Mouse (Mus musculus) MEL (cell line): Measurements from ENCODE around the gene Braf. TPM values are rescaled to one million over a fixed set of nuclear protein-coding genes. Genes with fewer than 3 reads are reported as not detected.
A peak's percentile ranks its signal among the peaks of the same experiment; 100 is the strongest.

Experiments
- DNase-seq: peaks from one replicate; pipeline ENCODE4 v3.0.0; 2011; ENCODE audit warnings: low read depth, low spot score
- H3K27ac ChIP-seq: 2 replicates; pipeline ENCODE4 v1.5.1; 2012; ENCODE audit warnings: low read depth, mild to moderate bottlenecking, control low read depth, low read length, moderate library complexity; ENCODE audit not compliant: control insufficient read depth
- H3K27me3 ChIP-seq, 2 experiments: fragments of 150-350 bp in 1 of 2; sonication (generic) in 1 of 2; 2 replicates each; pipeline ENCODE4 v1.6.1; 2012; ENCODE audit warnings: low read length in 2 of 2, mild to moderate bottlenecking in 2 of 2, improper control_type of control experiment in 1 of 2, moderate library complexity in 1 of 2; ENCODE audit not compliant: insufficient read depth in 2 of 2, control insufficient read depth in 1 of 2
- H3K36me3 ChIP-seq, 2 experiments: 2 replicates each; pipeline ENCODE4 v1.6.1; 2012 to 2014; ENCODE audit warnings: low read length in 2 of 2, improper control_type of control experiment in 1 of 2, inconsistent platforms in 1 of 2, mild to moderate bottlenecking in 1 of 2; ENCODE audit not compliant: insufficient read depth in 2 of 2, control insufficient read depth in 1 of 2
- H3K4me1 ChIP-seq, 2 experiments: fragments of 150-350 bp in 1 of 2; sonication (generic) in 1 of 2; 2 replicates each; pipeline ENCODE4 v1.6.1; 2012; ENCODE audit warnings: low read length in 2 of 2, improper control_type of control experiment in 1 of 2, mild to moderate bottlenecking in 1 of 2; ENCODE audit not compliant: insufficient read depth in 2 of 2, control insufficient read depth in 1 of 2
- H3K4me3 ChIP-seq, 2 experiments: fragments of 150-350 bp in 1 of 2; sonication (generic) in 1 of 2; 2 replicates each; pipeline ENCODE4 v1.5.1; 2012; ENCODE audit warnings: low read depth in 2 of 2, low read length in 2 of 2, mild to moderate bottlenecking in 2 of 2, moderate library complexity in 2 of 2, control low read depth in 1 of 2, improper control_type of control experiment in 1 of 2; ENCODE audit not compliant: control insufficient read depth in 1 of 2, insufficient read depth in 1 of 2
- H3K79me2 ChIP-seq: 2 replicates; pipeline ENCODE4 v1.6.1; 2012; ENCODE audit warnings: mild to moderate bottlenecking, low read length, moderate library complexity; ENCODE audit not compliant: control insufficient read depth, poor library complexity, insufficient read depth
- H3K9ac ChIP-seq: 2 replicates; pipeline ENCODE4 v1.6.1; 2012; ENCODE audit warnings: low read depth, mild to moderate bottlenecking, control low read depth, low read length, moderate library complexity; ENCODE audit not compliant: control insufficient read depth, poor library complexity, severe bottlenecking
- H3K9me3 ChIP-seq: fragments of 150-350 bp; sonication (generic); replicated peaks from 2 replicates; pipeline ENCODE4 v1.6.1; 2012; ENCODE audit warnings: mild to moderate bottlenecking, low read length, improper control_type of control experiment, moderate library complexity; ENCODE audit not compliant: insufficient read depth
- CTCF ChIP-seq, 3 experiments: IDR thresholded peaks in 2 of 3; conservative IDR thresholded peaks in 1 of 3; 2 replicates each; pipeline ENCODE4 v1.5.1; 2011 to 2012; ENCODE audit warnings: low read length in 3 of 3, low read depth in 2 of 3, mild to moderate bottlenecking in 2 of 3, improper control_type of control experiment in 1 of 3, inconsistent platforms in 1 of 3, mixed read lengths in 1 of 3, moderate library complexity in 1 of 3; ENCODE audit not compliant: control insufficient read depth in 1 of 3, insufficient read depth in 1 of 3, poor library complexity in 1 of 3, severe bottlenecking in 1 of 3
- ELF1 ChIP-seq: IDR thresholded peaks from 2 replicates; pipeline ENCODE4 v1.6.1; 2014; ENCODE audit warnings: low read depth, mild to moderate bottlenecking, inconsistent platforms, low read length, improper control_type of control experiment, moderate library complexity
- ETS1 ChIP-seq: IDR thresholded peaks from 2 replicates; pipeline ENCODE4 v1.6.1; 2012; ENCODE audit warnings: low read depth, mild to moderate bottlenecking, inconsistent platforms, low read length, improper control_type of control experiment, moderate library complexity
- GABPA ChIP-seq: IDR thresholded peaks from 2 replicates; pipeline ENCODE4 v1.6.1; 2012; ENCODE audit warnings: low read depth, mild to moderate bottlenecking, inconsistent platforms, low read length, improper control_type of control experiment, moderate library complexity
- GATA1 ChIP-seq: IDR thresholded peaks from 2 replicates; pipeline ENCODE4 v1.6.1; 2011; ENCODE audit warnings: low read depth, low read length, improper control_type of control experiment
- MAX ChIP-seq: IDR thresholded peaks from 2 replicates; pipeline ENCODE4 v1.6.1; 2011; ENCODE audit warnings: low read length, improper control_type of control experiment
- MAZ ChIP-seq: IDR thresholded peaks from 2 replicates; pipeline ENCODE4 v1.6.1; 2012; ENCODE audit warnings: low read depth, mild to moderate bottlenecking, inconsistent platforms, low read length, improper control_type of control experiment
- MEF2A ChIP-seq: IDR thresholded peaks from 2 replicates; pipeline ENCODE4 v1.6.1; 2014; ENCODE audit warnings: low read depth, mild to moderate bottlenecking, inconsistent platforms, low read length, improper control_type of control experiment; ENCODE audit not compliant: poor library complexity, insufficient replicate concordance, severe bottlenecking; ENCODE audit errors: extremely low read depth
- MXI1 ChIP-seq: IDR thresholded peaks from 2 replicates; pipeline ENCODE4 v1.6.1; 2011; ENCODE audit warnings: mild to moderate bottlenecking, low read depth, low read length, improper control_type of control experiment
- NELFE ChIP-seq: IDR thresholded peaks from 2 replicates; pipeline ENCODE4 v1.6.1; 2011; ENCODE audit warnings: low read depth, low read length, improper control_type of control experiment
- NRF1 ChIP-seq: IDR thresholded peaks from 2 replicates; pipeline ENCODE4 v1.6.1; 2014; ENCODE audit warnings: low read depth, mild to moderate bottlenecking, inconsistent platforms, low read length, improper control_type of control experiment, moderate library complexity; ENCODE audit not compliant: poor library complexity, insufficient read depth, severe bottlenecking
- POLR2A ChIP-seq, 2 experiments: IDR thresholded peaks; 2 replicates each; pipeline ENCODE4 v1.6.1; 2011 to 2012; ENCODE audit warnings: low read length in 2 of 2, mild to moderate bottlenecking in 2 of 2, control low read depth in 1 of 2, improper control_type of control experiment in 1 of 2, low read depth in 1 of 2, moderate library complexity in 1 of 2; ENCODE audit not compliant: control insufficient read depth in 1 of 2, insufficient read depth in 1 of 2, poor library complexity in 1 of 2
- POLR2AphosphoS2 ChIP-seq: IDR thresholded peaks from 2 replicates; pipeline ENCODE4 v1.6.1; 2011; ENCODE audit warnings: low read length, improper control_type of control experiment
- RAD21 ChIP-seq: IDR thresholded peaks from 2 replicates; pipeline ENCODE4 v1.6.1; 2011; ENCODE audit warnings: mild to moderate bottlenecking, low read depth, low read length, improper control_type of control experiment
- SMC3 ChIP-seq: IDR thresholded peaks from 2 replicates; pipeline ENCODE4 v1.6.1; 2011; ENCODE audit warnings: low read depth, low read length, improper control_type of control experiment
- TAL1 ChIP-seq: IDR thresholded peaks from 2 replicates; pipeline ENCODE4 v1.6.1; 2012; ENCODE audit warnings: mild to moderate bottlenecking, inconsistent platforms, low read length, moderate library complexity, mixed read lengths
- TBP ChIP-seq: IDR thresholded peaks from 2 replicates; pipeline ENCODE4 v1.8.0; 2011; ENCODE audit warnings: low read depth, low read length, improper control_type of control experiment
- UBTF ChIP-seq: IDR thresholded peaks from 2 replicates; pipeline ENCODE4 v1.6.1; 2012; ENCODE audit warnings: low read depth, mild to moderate bottlenecking, inconsistent platforms, low read length, improper control_type of control experiment, moderate library complexity, borderline replicate concordance; ENCODE audit not compliant: insufficient read depth
- polyA plus RNA-seq, 2 experiments: library from polyadenylated mRNA; stranded (reverse) in 1 of 2; unstranded in 1 of 2; fragments of >175 nt in 1 of 2; fragments of >200 nt in 1 of 2; gene quantifications; 2 replicates each; pipeline versions ENCODE4 v1.2.1 to v1.2.4; 2012; ENCODE audit warnings: low replicate concordance in 2 of 2, low read depth in 1 of 2; ENCODE audit not compliant: insufficient read length in 2 of 2, insufficient read depth in 1 of 2, missing spikeins in 1 of 2
- total RNA-seq: library from RNA; depleted of rRNA; stranded (reverse); fragments of 300-350 nt; gene quantifications from 2 replicates; pipeline ENCODE4 v1.2.3, GENCODE M21; 2012

Braf gene
- total and polyA plus RNA-seq, 3 experiments, result 6.3 to 8.4 TPM; not detected in 1

DNA sequence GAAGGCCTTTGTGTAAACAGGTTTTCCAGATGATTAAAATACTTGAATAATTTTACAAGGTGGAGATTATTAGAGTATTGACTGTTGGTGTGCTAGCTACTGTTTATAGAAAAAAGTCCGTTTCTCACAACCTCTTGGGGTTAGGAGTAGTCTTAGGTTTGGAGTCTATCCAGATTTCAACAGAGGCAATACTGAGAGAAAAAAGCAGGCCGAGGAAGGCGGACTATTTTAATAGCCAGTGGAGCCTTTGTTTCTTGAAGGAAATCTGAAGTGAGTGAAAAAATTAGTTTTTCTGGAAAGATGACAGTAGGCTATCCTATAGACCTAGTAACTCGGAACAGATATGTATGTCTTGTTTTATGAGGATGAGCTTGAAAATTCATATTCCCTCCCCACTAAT, 133.8 kb downstream of the Braf start:
- peaks cover 14% of the 10 kb centered on the region for H3K79me2 ChIP-seq
- peak overlapping the region; percentile 84 for H3K9ac ChIP-seq
- no peak overlapping the region for H3K27ac ChIP-seq
- TF ChIP-seq UBTF, result no peak
- TF ChIP-seq CTCF (IDR thresholded peaks at IDR 0.05 in 2 of 3, conservative IDR thresholded peaks at IDR 0.05 in 1 of 3; ENCODE audit: control insufficient read depth in 1 of 3, insufficient read depth in 1 of 3, low read depth in 2 of 3, low read length in 3 of 3, poor library complexity in 1 of 3, severe bottlenecking in 1 of 3), result no peak
- no peaks in the 10 kb centered on the region for H3K9me3 ChIP-seq
- H3K4me1 ChIP-seq, result peaks cover 3 to 9% of the 10 kb centered on the region in 2 experiments; a peak in 3 of 4 replicates
- H3K36me3 ChIP-seq, result peaks cover 0 to 8% of the 10 kb centered on the region in 2 experiments; a peak in 2 of 4 replicates
- DNase-seq, result no peak
- H3K27me3 ChIP-seq, result no peaks in the 10 kb centered on the region
- H3K4me3 ChIP-seq, result peak overlapping the region in 1 of 2 experiments; percentile 98; a peak in 2 of 4 replicates

DNA sequence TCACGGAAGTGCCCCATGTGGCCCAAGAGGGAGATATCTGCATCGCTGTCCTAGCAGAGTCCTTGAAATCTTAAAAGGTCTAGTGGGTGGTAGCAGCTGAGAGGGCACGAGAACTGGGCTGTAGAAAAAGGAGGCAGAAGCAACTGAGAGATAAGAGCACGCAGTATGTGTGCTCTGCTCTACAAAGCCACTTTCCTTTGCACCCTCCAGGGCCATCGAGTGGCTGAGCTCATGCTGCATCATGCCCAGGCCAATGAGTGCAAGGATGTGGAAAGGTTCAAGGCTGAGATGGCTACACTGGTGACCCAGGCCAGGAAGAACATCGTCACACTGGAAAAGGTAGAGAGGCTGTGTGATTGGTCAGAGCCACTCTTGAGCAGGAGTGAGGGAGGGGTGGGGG, 139.7 kb downstream of the Braf start, which contains the start of gene Gm42420:
TSS of gene Gm42420 (plus strand) at position 237 of the 400 bp plus-strand sequence.
- H3K36me3 ChIP-seq, result no peaks in the 10 kb centered on the region; a peak in 1 of 4 replicates
- H3K4me3 ChIP-seq, result no peak within 1 kb of the TSS
- no peak for DNase-seq
- H3K27ac ChIP-seq, result no peak within 1 kb of the TSS
- H3K9me3 ChIP-seq, result no peaks in the 10 kb centered on the region
- no peaks in the 10 kb centered on the region for H3K4me1 ChIP-seq
- no peak for TF ChIP-seq MAZ
- no peak for TF ChIP-seq ELF1
- no peak for TF ChIP-seq RAD21
- TF ChIP-seq POLR2AphosphoS2, result no peak
- no peak for TF ChIP-seq SMC3
- no peak for TF ChIP-seq UBTF
- TF ChIP-seq NRF1, result no peak
- TF ChIP-seq ETS1, result no peak
- TF ChIP-seq MXI1, result no peak
- TF ChIP-seq TBP, result no peak
- TF ChIP-seq NELFE, result no peak
- H3K27me3 ChIP-seq, result no peaks in the 10 kb centered on the region
- no peaks in the 10 kb centered on the region for H3K79me2 ChIP-seq
- H3K9ac ChIP-seq, result no peak within 1 kb of the TSS

DNA sequence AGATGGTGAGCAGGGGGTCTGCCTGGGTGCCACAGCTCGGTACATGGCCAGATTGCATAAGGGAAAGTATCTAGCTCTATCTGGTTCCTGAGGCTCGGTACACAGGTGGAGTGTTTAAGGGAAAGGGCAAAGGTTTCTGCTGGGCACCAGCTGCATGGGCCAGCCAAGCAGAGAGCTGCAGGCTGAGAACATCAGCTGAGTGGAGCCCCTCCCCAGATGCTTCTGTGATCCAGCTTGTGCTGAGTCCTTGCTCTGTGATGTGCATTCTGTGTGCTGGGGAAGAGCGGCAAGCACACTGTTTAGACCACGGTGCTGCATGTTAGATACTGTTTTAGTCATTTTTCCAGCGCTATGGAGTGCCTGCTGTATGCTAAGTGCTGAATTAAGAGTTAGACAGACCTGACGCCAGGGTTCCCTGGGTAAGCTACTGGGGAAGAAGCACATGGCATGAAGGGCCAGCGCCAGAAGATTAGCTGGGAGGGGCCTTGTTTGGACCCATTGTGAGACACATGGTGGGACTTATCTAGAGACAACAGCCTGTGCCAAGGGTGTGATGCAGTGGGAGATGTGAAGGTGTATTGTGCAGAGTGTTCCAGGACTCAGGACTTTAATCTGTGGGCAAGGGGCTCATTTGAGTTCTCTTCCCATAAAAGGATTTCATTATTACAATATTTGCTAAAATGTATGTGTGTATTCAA, 144.0 kb downstream of the Braf start:
- no peak overlapping the region for H3K4me3 ChIP-seq
- TF ChIP-seq POLR2A (IDR thresholded peaks at IDR 0.05; ENCODE audit: control insufficient read depth in 1 of 2, insufficient read depth in 1 of 2, low read depth in 1 of 2, low read length in 2 of 2, poor library complexity in 1 of 2), result no peak
- no peak for TF ChIP-seq MEF2A
- peak; percentile 61; the same call in 1 of the 2 replicates for TF ChIP-seq MAX
- TF ChIP-seq TAL1, result no peak; the same call in 1 of the 2 replicates
- TF ChIP-seq GABPA, result no peak
- TF ChIP-seq GATA1, result no peak
- no peaks in the 10 kb centered on the region; a peak in 1 of 4 replicates for H3K36me3 ChIP-seq
- H3K4me1 ChIP-seq, result no peaks in the 10 kb centered on the region
- no peak for DNase-seq
- H3K79me2 ChIP-seq, result no peaks in the 10 kb centered on the region
- H3K27me3 ChIP-seq, result no peaks in the 10 kb centered on the region
- no peak overlapping the region for H3K27ac ChIP-seq
- no peaks in the 10 kb centered on the region for H3K9me3 ChIP-seq
- no peak overlapping the region for H3K9ac ChIP-seq
